Mouse (Mus musculus): ENCODE results near the gene Map7d2.

GRCm38 (mm10) chrX:159526388-159526787 lies 112.0 kb downstream of the Map7d2 start, which contains the start of gene Bclaf3:
- TF ChIP-seq CTCF (IDR thresholded peaks at IDR 0.05; ENCODE audit: control insufficient read depth, insufficient read depth, low read length) (no peak), POLR2A (IDR thresholded peaks at IDR 0.05; ENCODE audit: borderline replicate concordance, control insufficient read depth, low read depth, low read length) (no peak)
